Mouse (Mus musculus) midbrain, postnatal 0 days (tissue): ENCODE measurements around the gene Phactr1. TPM values are rescaled to one million over a fixed set of nuclear protein-coding genes. Genes with fewer than 3 reads are reported as not detected.

ENCODE experiments used
- ATAC-seq: fragments of 200-750 bp; cut with Nextera tagmentation; 2 replicates; pipeline ENCODE4 v1.8.0; 2017; ENCODE audit warnings: moderate number of reproducible peaks, mild to moderate bottlenecking, moderate TSS enrichment, moderate library complexity; ENCODE audit not compliant: low FRiP score
- DNase-seq: peaks from one replicate; pipeline ENCODE4 v3.0.0-alpha.2; 2015; ENCODE audit warnings: low spot score
- H3K27ac ChIP-seq: fragments of 300-500 bp; sonication (generic); 2 replicates; pipeline ENCODE4 v1.5.1; 2014; ENCODE audit warnings: low read depth, mild to moderate bottlenecking, low read length, mixed read lengths
- H3K27me3 ChIP-seq: fragments of 300-500 bp; sonication (generic); 2 replicates; pipeline ENCODE4 v1.6.1; 2014; ENCODE audit warnings: low read length, control low read depth, mixed read lengths; ENCODE audit not compliant: insufficient read depth
- H3K36me3 ChIP-seq: fragments of 300-500 bp; sonication (generic); 2 replicates; pipeline ENCODE4 v1.6.1; 2014; ENCODE audit warnings: low read length, control low read depth, mixed read lengths; ENCODE audit not compliant: insufficient read depth
- H3K4me1 ChIP-seq: fragments of 300-500 bp; sonication (generic); 2 replicates; pipeline ENCODE4 v1.6.1; 2014; ENCODE audit warnings: mild to moderate bottlenecking, control low read depth, antibody characterized with exemption, low read length, mixed read lengths; ENCODE audit not compliant: insufficient read depth
- H3K4me2 ChIP-seq: fragments of 300-500 bp; sonication (generic); 2 replicates; pipeline ENCODE4 v1.6.1; 2014; ENCODE audit warnings: low read depth, mild to moderate bottlenecking, low read length, mixed read lengths; ENCODE audit not compliant: poor library complexity, severe bottlenecking
- H3K4me3 ChIP-seq: fragments of 300-500 bp; sonication (generic); 2 replicates; pipeline ENCODE4 v1.5.1; 2014; ENCODE audit warnings: low read depth, mild to moderate bottlenecking, low read length, moderate library complexity
- H3K9ac ChIP-seq: fragments of 300-500 bp; sonication (generic); replicated peaks from 2 replicates; pipeline ENCODE4 v1.6.1; 2014; ENCODE audit warnings: mild to moderate bottlenecking, low read length, moderate library complexity, mixed read lengths; ENCODE audit not compliant: poor library complexity, severe bottlenecking
- H3K9me3 ChIP-seq: fragments of 300-500 bp; sonication (generic); 2 replicates; pipeline ENCODE4 v1.6.1; 2016; ENCODE audit warnings: low read length, control low read depth
- CTCF ChIP-seq: IDR thresholded peaks from 2 replicates; pipeline ENCODE4 v1.5.1; 2016; ENCODE audit warnings: antibody characterized with exemption, mild to moderate bottlenecking
- WGBS: fragments of 180-500 bp; shearing (Covaris S2); extraction: QIAGEN DNeasy Blood & Tissue Kit; methylation state at CpG from one replicate; pipeline ENCODE4 v1.1.7; 2014; 5-methylcytosine and 5-hydroxymethylcytosine counted together
- polyA plus RNA-seq: library from polyadenylated mRNA; unstranded; fragments of >200 nt; fragmentation: Nextera tagmentation; extraction: Ambion mirVana; gene quantifications from 2 replicates; pipeline ENCODE4 v1.2.1, GENCODE M21; 2015
- total RNA-seq: library from RNA; depleted of rRNA; stranded (reverse); fragments of >200 nt; gene quantifications from 2 replicates; pipeline ENCODE4 v1.2.3, GENCODE M21; 2014

Gene Phactr1
- total and polyA plus RNA-seq, 2 experiments from 2014 or later, result 53.9 to 73.7 TPM

DNA sequence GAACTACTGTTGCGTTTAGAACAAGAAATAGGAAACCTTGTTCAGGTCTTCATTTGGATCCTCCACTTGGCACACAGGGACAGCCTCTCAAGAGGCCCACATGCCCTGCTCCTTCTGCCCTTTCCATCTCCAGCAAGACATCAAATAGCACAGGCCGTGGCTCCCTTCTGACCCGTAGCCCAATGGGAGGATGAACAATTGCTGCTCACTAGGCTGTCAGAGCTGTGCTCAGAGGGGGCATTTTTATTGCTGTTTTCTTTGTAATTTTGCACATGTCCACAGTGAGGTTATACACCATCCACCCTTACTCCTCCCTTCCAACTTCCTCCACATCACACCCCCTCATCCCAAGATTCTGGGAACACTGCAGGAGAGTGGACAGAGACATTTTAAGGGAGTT lies 269.6 kb downstream of the Phactr1 start:
- TF ChIP-seq CTCF, result no peak
- no peak overlapping the region for H3K27ac ChIP-seq
- H3K9ac ChIP-seq, result no peak overlapping the region
- no peaks in the 10 kb centered on the region for H3K9me3 ChIP-seq
- H3K27me3 ChIP-seq, result no peaks in the 10 kb centered on the region
- no peak overlapping the region for H3K4me2 ChIP-seq
- no peak for ATAC-seq
- DNase-seq, result no peak
- no peak overlapping the region for H3K4me3 ChIP-seq
- WGBS, result 91% methylated on average over 3 of the region's 3 CpGs
- no peaks in the 10 kb centered on the region for H3K4me1 ChIP-seq
- H3K36me3 ChIP-seq, result no peaks in the 10 kb centered on the region

DNA sequence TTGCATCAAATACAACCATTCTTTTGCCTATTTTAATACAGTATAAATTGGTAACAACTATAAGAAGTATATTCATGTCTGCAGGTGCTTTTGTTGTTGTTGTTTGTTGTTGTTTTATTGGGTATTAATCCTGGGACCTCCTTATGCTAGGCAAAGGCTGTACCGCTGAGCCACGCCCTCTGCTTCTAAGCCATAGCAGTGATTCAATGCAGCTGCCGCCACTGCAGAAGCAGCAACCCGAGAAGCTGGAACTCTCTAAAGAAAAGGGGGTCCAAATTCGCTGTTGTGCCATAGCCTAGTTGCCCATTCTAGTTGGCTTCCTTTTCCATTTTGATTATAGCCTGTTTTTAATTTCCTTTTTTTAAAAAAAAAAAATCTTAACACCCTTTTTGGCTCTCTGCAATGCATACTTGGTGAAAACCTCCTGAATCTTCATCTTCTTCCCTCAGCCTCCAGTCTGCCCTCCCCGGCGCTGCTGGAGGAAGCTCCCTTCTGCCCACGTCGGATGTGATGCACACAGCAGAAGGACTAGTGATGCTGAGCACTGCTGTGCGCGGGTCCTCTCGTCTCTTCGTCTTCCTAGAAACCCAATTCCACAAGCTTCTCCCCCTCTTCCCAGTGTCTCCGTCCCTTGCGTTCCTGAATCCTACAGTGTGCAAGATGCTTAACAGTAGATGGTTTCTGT lies 271.8 kb downstream of the Phactr1 start:
- H3K27me3 ChIP-seq, result no peaks in the 10 kb centered on the region
- no peak for ATAC-seq
- H3K4me3 ChIP-seq, result no peak overlapping the region
- H3K4me2 ChIP-seq, result no peak overlapping the region
- 76% methylated on average over 15 of the region's 15 CpGs for WGBS
- no peaks in the 10 kb centered on the region for H3K4me1 ChIP-seq
- no peak overlapping the region for H3K27ac ChIP-seq
- TF ChIP-seq CTCF, result no peak
- H3K9me3 ChIP-seq, result no peaks in the 10 kb centered on the region
- no peaks in the 10 kb centered on the region for H3K36me3 ChIP-seq
- DNase-seq, result no peak
- no peak overlapping the region for H3K9ac ChIP-seq

DNA sequence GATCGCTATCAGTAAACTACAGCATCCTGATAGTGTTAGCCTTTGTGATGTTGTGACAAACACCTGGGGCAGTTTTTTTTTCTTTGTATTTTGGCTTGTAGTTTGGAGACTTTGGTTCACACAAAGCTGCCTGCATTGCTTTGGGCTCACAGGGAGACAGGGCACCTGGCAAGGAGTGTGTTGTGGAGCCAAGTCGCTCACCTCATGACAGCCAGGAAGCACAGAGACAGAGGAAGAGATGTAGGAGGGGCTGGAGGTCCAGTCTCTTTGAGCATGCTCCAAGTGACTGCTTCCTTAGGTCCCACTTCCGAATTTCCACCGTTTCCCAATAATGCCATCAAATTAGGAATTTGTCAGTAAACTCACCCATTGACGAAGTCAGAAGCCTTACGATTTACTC lies 272.6 kb downstream of the Phactr1 start:
- no peaks in the 10 kb centered on the region for H3K27me3 ChIP-seq
- no peaks in the 10 kb centered on the region for H3K9me3 ChIP-seq
- DNase-seq, result no peak
- no peak overlapping the region for H3K27ac ChIP-seq
- 95% methylated on average over 6 of the region's 6 CpGs for WGBS
- TF ChIP-seq CTCF, result no peak
- H3K4me3 ChIP-seq, result no peak overlapping the region
- ATAC-seq, result no peak
- H3K4me1 ChIP-seq, result no peaks in the 10 kb centered on the region
- no peak overlapping the region for H3K9ac ChIP-seq
- no peaks in the 10 kb centered on the region for H3K36me3 ChIP-seq
- H3K4me2 ChIP-seq, result no peak overlapping the region

DNA sequence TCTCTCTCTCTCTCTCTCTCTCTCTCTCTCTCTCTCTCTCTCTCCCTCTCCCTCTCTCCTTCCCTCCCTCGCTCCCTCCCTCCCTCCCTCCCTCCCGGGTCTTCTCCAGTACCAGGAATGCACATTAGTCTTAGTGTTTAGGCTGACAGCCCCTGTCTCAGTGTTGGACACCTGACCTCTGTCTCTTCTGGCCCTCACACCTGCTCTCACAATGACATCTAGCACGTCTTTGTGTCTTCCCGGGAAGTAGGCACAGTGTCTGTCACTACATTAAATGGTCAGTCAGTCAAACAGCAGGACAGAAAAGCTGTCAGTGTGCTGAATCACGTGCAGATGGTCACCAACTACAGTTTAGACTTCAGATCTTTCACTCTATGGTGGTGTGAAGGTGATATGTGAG lies 273.7 kb downstream of the Phactr1 start:
- Histone ChIP-seq H3K9me3 (no peaks in the 10 kb centered on the region), H3K27me3 (no peaks in the 10 kb centered on the region), H3K9ac (no peak overlapping the region), H3K36me3 (no peaks in the 10 kb centered on the region), H3K4me3 (no peak overlapping the region), H3K27ac (no peak overlapping the region), H3K4me1 (no peaks in the 10 kb centered on the region), H3K4me2 (no peak overlapping the region)
- TF ChIP-seq CTCF, result no peak
- ATAC-seq, result no peak
- no peak for DNase-seq
- WGBS, result 81% methylated on average over 5 of the region's 5 CpGs

DNA sequence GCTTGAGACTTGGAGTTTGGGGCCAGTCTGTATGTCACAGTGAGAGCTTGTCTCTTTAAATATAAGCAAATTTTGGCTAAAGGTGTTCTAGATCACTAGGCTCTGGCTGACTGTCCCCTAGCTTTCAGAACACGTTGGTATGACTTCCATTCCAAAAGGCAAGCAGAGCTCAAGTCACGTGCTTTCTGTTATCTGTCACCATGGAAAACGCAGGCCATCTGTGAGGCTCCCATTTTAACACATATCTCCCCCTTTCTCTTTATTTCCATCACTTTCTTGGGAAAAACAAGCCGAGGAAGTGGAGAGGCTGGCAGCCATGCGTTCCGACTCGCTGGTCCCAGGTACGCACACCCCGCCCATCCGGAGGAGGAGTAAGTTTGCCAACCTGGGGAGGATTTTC lies 275.9 kb downstream of the Phactr1 start:
- Histone ChIP-seq H3K9me3 (no peaks in the 10 kb centered on the region), H3K36me3 (no peaks in the 10 kb centered on the region), H3K4me3 (no peak overlapping the region), H3K4me2 (no peak overlapping the region), H3K9ac (no peak overlapping the region), H3K27me3 (no peaks in the 10 kb centered on the region), H3K27ac (no peak overlapping the region), H3K4me1 (no peaks in the 10 kb centered on the region)
- ATAC-seq (no peak), DNase-seq (no peak)
- WGBS, result 92% methylated on average over 10 of the region's 10 CpGs
- TF ChIP-seq CTCF, result no peak

DNA sequence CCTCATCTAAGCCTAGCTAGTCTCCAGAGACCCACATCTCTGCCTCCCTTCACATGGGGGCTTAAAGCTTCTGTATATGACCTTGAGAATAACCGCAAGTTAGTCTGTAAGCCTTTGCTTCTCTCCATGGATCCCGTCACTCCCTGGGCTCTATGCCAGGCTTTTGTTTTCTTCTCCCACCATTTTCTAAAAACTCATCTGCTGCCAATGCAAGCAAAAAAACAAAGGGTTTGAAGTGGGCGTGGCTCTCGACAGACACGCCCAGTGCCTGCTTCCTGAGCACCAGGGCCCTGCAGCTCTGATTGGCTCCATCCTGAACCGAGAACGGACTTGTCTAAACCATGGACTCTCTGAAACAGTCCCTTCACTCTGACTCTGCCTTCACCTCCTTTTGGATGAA lies 277.4 kb downstream of the Phactr1 start:
- no peak overlapping the region for H3K9ac ChIP-seq
- no peak for TF ChIP-seq CTCF
- DNase-seq (no peak), ATAC-seq (no peak)
- no peaks in the 10 kb centered on the region for H3K4me1 ChIP-seq
- H3K4me3 ChIP-seq, result no peak overlapping the region
- H3K27me3 ChIP-seq, result no peaks in the 10 kb centered on the region
- H3K27ac ChIP-seq, result no peak overlapping the region
- H3K4me2 ChIP-seq, result no peak overlapping the region
- H3K36me3 ChIP-seq, result no peaks in the 10 kb centered on the region
- H3K9me3 ChIP-seq, result no peaks in the 10 kb centered on the region
- 54% methylated on average over 7 of the region's 7 CpGs for WGBS
